Mouse (Mus musculus) forebrain, embryonic 16.5 days (tissue): ENCODE measurements around the gene Pla2g2c. TPM values are rescaled to one million over a fixed set of nuclear protein-coding genes. Genes with fewer than 3 reads are reported as not detected.

Experiments
- ATAC-seq: fragments of 200-750 bp; cut with Nextera tagmentation; 2 replicates; pipeline ENCODE4 v1.8.0; 2017; ENCODE audit warnings: mild to moderate bottlenecking, moderate library complexity
- H3K27ac ChIP-seq: fragments of 300-500 bp; sonication (generic); 2 replicates; pipeline ENCODE4 v1.5.1; 2014; ENCODE audit warnings: low read length, control low read depth
- H3K27me3 ChIP-seq: fragments of 300-500 bp; sonication (generic); replicated peaks from 2 replicates; pipeline ENCODE4 v1.6.1; 2014; ENCODE audit warnings: low read length; ENCODE audit not compliant: control insufficient read depth, insufficient read depth
- H3K36me3 ChIP-seq: fragments of 300-500 bp; sonication (generic); 2 replicates; pipeline ENCODE4 v1.6.1; 2014; ENCODE audit not compliant: control insufficient read depth, insufficient read depth
- H3K4me1 ChIP-seq: fragments of 300-500 bp; sonication (generic); replicated peaks from 2 replicates; pipeline ENCODE4 v1.6.1; 2014; ENCODE audit warnings: low read length; ENCODE audit not compliant: control insufficient read depth, insufficient read depth
- H3K4me2 ChIP-seq: fragments of 300-500 bp; sonication (generic); 2 replicates; pipeline ENCODE4 v1.6.1; 2014; ENCODE audit warnings: mild to moderate bottlenecking, low read length, control low read depth
- H3K4me3 ChIP-seq: fragments of 300-500 bp; sonication (generic); replicated peaks from 2 replicates; pipeline ENCODE4 v1.5.1; 2014; ENCODE audit warnings: mild to moderate bottlenecking, low read length, control low read depth
- H3K9ac ChIP-seq: fragments of 300-500 bp; sonication (generic); replicated peaks from 2 replicates; pipeline ENCODE4 v1.6.1; 2014; ENCODE audit warnings: low read depth, low read length, control low read depth
- H3K9me3 ChIP-seq: fragments of 300-500 bp; sonication (generic); 2 replicates; pipeline ENCODE4 v1.6.1; 2016; ENCODE audit warnings: low read length; ENCODE audit not compliant: control insufficient read depth
- WGBS: fragments of 180-500 bp; shearing (Covaris S2); extraction: QIAGEN DNeasy Blood & Tissue Kit; methylation state at CpG from one replicate; pipeline ENCODE4 v1.1.7; 2014; 5-methylcytosine and 5-hydroxymethylcytosine counted together
- polyA plus RNA-seq: library from polyadenylated mRNA; unstranded; fragments of >200 nt; fragmentation: Nextera tagmentation; extraction: Ambion mirVana; gene quantifications from 2 replicates; pipeline ENCODE4 v1.2.1, GENCODE M21; 2015

The Pla2g2c gene
- polyA plus RNA-seq, 1 experiment from 2014 or later, result not detected

GRCm38 (mm10) chr4:138780300-138780699 lies 55.7 kb downstream of the Pla2g2c start:
- no peaks in the 10 kb centered on the region for H3K9me3 ChIP-seq
- no peak overlapping the region for H3K4me2 ChIP-seq
- H3K27ac ChIP-seq, result no peak overlapping the region
- no peaks in the 10 kb centered on the region for H3K27me3 ChIP-seq
- peaks cover 2% of the 10 kb centered on the region for H3K4me1 ChIP-seq
- H3K36me3 ChIP-seq, result no peaks in the 10 kb centered on the region
- 88% methylated on average over 5 of the region's 5 CpGs for WGBS
- H3K9ac ChIP-seq, result no peak overlapping the region
- ATAC-seq, result no peak
- H3K4me3 ChIP-seq, result no peak overlapping the region

DNA sequence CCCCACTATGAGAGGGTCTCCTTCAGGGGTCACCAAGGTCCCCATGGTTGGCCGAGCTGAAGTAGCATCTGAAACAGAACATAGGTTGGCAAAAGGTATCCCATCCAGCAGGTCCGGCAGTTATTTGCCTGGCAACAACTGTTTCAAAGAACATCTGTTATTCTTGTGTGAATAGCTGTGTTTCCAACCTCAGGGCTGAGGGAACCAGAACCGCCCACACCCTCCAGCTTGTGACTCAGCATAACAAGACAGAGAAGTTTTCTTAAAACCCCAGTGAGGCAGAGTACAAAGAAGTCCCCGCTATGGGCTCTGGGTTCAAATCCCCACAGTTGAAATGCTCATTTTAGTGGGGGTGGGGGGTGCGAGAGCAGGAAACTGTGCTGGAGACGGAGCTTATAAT lies 57.5 kb downstream of the Pla2g2c start:
- Histone ChIP-seq H3K4me1 (peaks cover 2% of the 10 kb centered on the region), H3K4me2 (no peak overlapping the region), H3K27ac (no peak overlapping the region), H3K4me3 (no peak overlapping the region), H3K9ac (no peak overlapping the region), H3K27me3 (no peaks in the 10 kb centered on the region), H3K9me3 (no peaks in the 10 kb centered on the region), H3K36me3 (no peaks in the 10 kb centered on the region)
- ATAC-seq, result no peak
- 86% methylated on average over 6 of the region's 6 CpGs for WGBS

GRCm38 (mm10) chr4:138785721-138786120 lies 61.1 kb downstream of the Pla2g2c start:
- no peaks in the 10 kb centered on the region for H3K27me3 ChIP-seq
- H3K4me1 ChIP-seq, result no peaks in the 10 kb centered on the region
- H3K4me2 ChIP-seq, result no peak overlapping the region
- H3K4me3 ChIP-seq, result no peak overlapping the region
- ATAC-seq, result no peak
- H3K36me3 ChIP-seq, result no peaks in the 10 kb centered on the region
- H3K9ac ChIP-seq, result no peak overlapping the region
- 57% methylated on average over 4 of the region's 4 CpGs for WGBS
- H3K27ac ChIP-seq, result no peak overlapping the region
- no peaks in the 10 kb centered on the region for H3K9me3 ChIP-seq

DNA sequence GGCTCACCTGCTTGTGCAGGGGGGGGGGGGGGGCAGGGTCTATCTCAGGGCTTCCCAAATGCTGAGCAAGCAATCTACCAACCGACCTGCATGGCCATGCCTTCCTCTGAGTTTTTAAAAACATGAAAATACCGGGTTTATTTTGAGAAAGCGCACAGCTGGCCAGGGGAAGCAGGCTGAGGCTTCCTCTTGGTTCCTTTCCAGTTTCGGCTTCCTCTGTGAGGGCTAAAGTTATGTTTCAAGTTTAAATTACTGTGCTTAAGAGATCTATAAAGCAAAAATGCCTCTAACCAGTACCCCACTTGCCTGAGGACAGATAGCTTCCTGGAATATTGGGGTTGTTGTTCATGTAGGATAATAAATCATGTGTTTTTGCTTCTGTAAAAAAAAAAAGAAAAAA lies 61.5 kb downstream of the Pla2g2c start:
- H3K36me3 ChIP-seq, result no peaks in the 10 kb centered on the region
- H3K9me3 ChIP-seq, result no peaks in the 10 kb centered on the region
- WGBS, result 78% methylated on average over 4 of the region's 4 CpGs
- no peak overlapping the region for H3K4me2 ChIP-seq
- H3K27ac ChIP-seq, result no peak overlapping the region
- H3K4me3 ChIP-seq, result no peak overlapping the region
- no peak for ATAC-seq
- no peaks in the 10 kb centered on the region for H3K4me1 ChIP-seq
- no peaks in the 10 kb centered on the region for H3K27me3 ChIP-seq
- H3K9ac ChIP-seq, result no peak overlapping the region

- no peaks in the 10 kb centered on the region for H3K9me3 ChIP-seq
- no peaks in the 10 kb centered on the region for H3K27me3 ChIP-seq
- no peak overlapping the region for H3K27ac ChIP-seq
- H3K9ac ChIP-seq, result no peak overlapping the region
- H3K4me1 ChIP-seq, result no peaks in the 10 kb centered on the region
- H3K36me3 ChIP-seq, result no peaks in the 10 kb centered on the region
- no peak overlapping the region for H3K4me3 ChIP-seq
- 76% methylated on average over 4 of the region's 4 CpGs for WGBS
- no peak overlapping the region for H3K4me2 ChIP-seq
- ATAC-seq, result no peak
These were observed 63.8 kb downstream of the Pla2g2c start for GRCm38 (mm10) chr4:138788381-138788780.

- H3K9ac ChIP-seq, result no peak overlapping the region
- H3K4me1 ChIP-seq, result no peaks in the 10 kb centered on the region
- H3K4me3 ChIP-seq, result no peak overlapping the region
- ATAC-seq, result no peak
- no peaks in the 10 kb centered on the region for H3K36me3 ChIP-seq
- H3K4me2 ChIP-seq, result no peak overlapping the region
- no peaks in the 10 kb centered on the region for H3K27me3 ChIP-seq
- H3K9me3 ChIP-seq, result no peaks in the 10 kb centered on the region
- 55% methylated on average over 6 of the region's 6 CpGs for WGBS
- H3K27ac ChIP-seq, result no peak overlapping the region
These were observed 66.9 kb downstream of the Pla2g2c start for GRCm38 (mm10) chr4:138791452-138791851.

- 63% methylated on average over 9 of the region's 9 CpGs for WGBS
- H3K36me3 ChIP-seq, result no peaks in the 10 kb centered on the region
- H3K4me1 ChIP-seq, result no peaks in the 10 kb centered on the region
- no peak overlapping the region for H3K27ac ChIP-seq
- no peak overlapping the region for H3K4me2 ChIP-seq
- ATAC-seq, result no peak
- no peak overlapping the region for H3K9ac ChIP-seq
- H3K9me3 ChIP-seq, result no peaks in the 10 kb centered on the region
- H3K27me3 ChIP-seq, result no peaks in the 10 kb centered on the region
- no peak overlapping the region for H3K4me3 ChIP-seq
These were observed 68.0 kb downstream of the Pla2g2c start for GRCm38 (mm10) chr4:138792599-138792998.

GRCm38 (mm10) chr4:138793276-138793675 lies 68.7 kb downstream of the Pla2g2c start:
- 53% methylated on average over 2 of the region's 2 CpGs for WGBS
- no peak overlapping the region for H3K27ac ChIP-seq
- no peaks in the 10 kb centered on the region for H3K36me3 ChIP-seq
- ATAC-seq, result no peak
- H3K4me3 ChIP-seq, result no peak overlapping the region
- H3K9me3 ChIP-seq, result no peaks in the 10 kb centered on the region
- no peaks in the 10 kb centered on the region for H3K27me3 ChIP-seq
- H3K4me2 ChIP-seq, result no peak overlapping the region
- H3K9ac ChIP-seq, result no peak overlapping the region
- H3K4me1 ChIP-seq, result no peaks in the 10 kb centered on the region

- H3K4me2 ChIP-seq, result no peak overlapping the region
- no peaks in the 10 kb centered on the region for H3K27me3 ChIP-seq
- no peak overlapping the region for H3K4me3 ChIP-seq
- H3K4me1 ChIP-seq, result no peaks in the 10 kb centered on the region
- no peak for ATAC-seq
- no peaks in the 10 kb centered on the region for H3K9me3 ChIP-seq
- no peak overlapping the region for H3K9ac ChIP-seq
- no peak overlapping the region for H3K27ac ChIP-seq
- WGBS, result 89% methylated on average over 6 of the region's 6 CpGs
- H3K36me3 ChIP-seq, result no peaks in the 10 kb centered on the region
These were observed 69.8 kb downstream of the Pla2g2c start for GRCm38 (mm10) chr4:138794344-138794743.
